Comparison of ENCODE assay signal across 20 mouse cellular contexts in genomic region chr5:97800017-97800416, GRCm38 (mm10).
DNase-seq lines count a peak whose midpoint lies in the region; ATAC-seq and TF ChIP-seq lines count a peak whose summit lies in the region.
"Had no signal": no experiment of that assay in that cellular context is flagged by ENCODE, and none has a peak within 500 bp of the region (broad histone marks: within the 10 kb centered on the region; RNA-seq: fewer than 3 reads in every experiment).

No protein-coding gene starts in this region.

- WGBS in hindbrain, postnatal 0 days, result 19% methylated on average over 3 of the region's 3 CpGs
- WGBS in hindbrain, embryonic 16.5 days, result 23% methylated on average over 3 of the region's 3 CpGs
- WGBS in forebrain, embryonic 16.5 days, result 5% methylated on average over 3 of the region's 3 CpGs

- H3K4me3 ChIP-seq in hindbrain, postnatal 0 days (ENCODE audit: low read length), result no peak overlapping the region
- no peak overlapping the region for H3K4me3 ChIP-seq in hindbrain, embryonic 16.5 days (ENCODE audit: low read length)
- no peak overlapping the region for H3K4me3 ChIP-seq in forebrain, embryonic 16.5 days (replicated peaks; ENCODE audit: low read length)
- H3K4me3 ChIP-seq: embryonic facial prominence, embryonic 12.5 days; hindbrain, embryonic 13.5 days; limb, embryonic 12.5 days had no signal

- no peak for ATAC-seq in hindbrain, postnatal 0 days
- no peak; the same call in 1 of the 2 replicates for ATAC-seq in hindbrain, embryonic 16.5 days
- ATAC-seq in forebrain, embryonic 16.5 days, result 0 out of 2 replicates have a peak, but pooled peaks have one; percentile 59
- ATAC-seq: intestine, embryonic 16.5 days; Patski had no signal

- no peak overlapping the region for H3K4me2 ChIP-seq in hindbrain, postnatal 0 days (ENCODE audit: low read depth, low read length)
- no peak overlapping the region for H3K4me2 ChIP-seq in hindbrain, embryonic 16.5 days (ENCODE audit: low read length)
- no peak overlapping the region for H3K4me2 ChIP-seq in forebrain, embryonic 16.5 days (ENCODE audit: low read length)
- H3K4me2 ChIP-seq: embryonic facial prominence, embryonic 12.5 days; heart, embryonic 11.5 days; hindbrain, embryonic 13.5 days; limb, embryonic 12.5 days had no signal

- no peaks in the 10 kb centered on the region for H3K9me3 ChIP-seq in hindbrain, postnatal 0 days (ENCODE audit: low read length)
- H3K9me3 ChIP-seq in hindbrain, embryonic 16.5 days (ENCODE audit: control insufficient read depth, low read length), result no peaks in the 10 kb centered on the region
- no peaks in the 10 kb centered on the region for H3K9me3 ChIP-seq in forebrain, embryonic 16.5 days (ENCODE audit: control insufficient read depth, low read length)
- H3K9me3 ChIP-seq: embryonic facial prominence, embryonic 12.5 days; hindbrain, embryonic 13.5 days; limb, embryonic 12.5 days had no signal

- DNase-seq in embryo, embryonic 10.5 days (ENCODE audit: low spot score), result peak; percentile 4
- no peak for DNase-seq in embryo, embryonic 10 days (ENCODE audit: low spot score)
- DNase-seq in hindbrain, postnatal 0 days (ENCODE audit: low spot score), result peak; percentile 10
- DNase-seq in retina, embryonic 14.5 days (ENCODE audit: low spot score), result peak; percentile 1
- no peak for DNase-seq in adrenal gland, adult 18-20 months (ENCODE audit: low spot score in 2 of 2)
- no peak for DNase-seq in urinary bladder, postnatal 14 days (ENCODE audit: low spot score)
- DNase-seq: adrenal gland, postnatal 10 days; cerebellum, adult 18-20 months; gastrocnemius, postnatal 25 days; heart, postnatal 14 days; thymus, postnatal 14 days had no signal

- no peaks in the 10 kb centered on the region for H3K4me1 ChIP-seq in hindbrain, postnatal 0 days (ENCODE audit: insufficient read depth, low read length)
- H3K4me1 ChIP-seq in hindbrain, embryonic 16.5 days (ENCODE audit: control insufficient read depth, insufficient read depth, low read depth, low read length), result no peaks in the 10 kb centered on the region
- H3K4me1 ChIP-seq in forebrain, embryonic 16.5 days (replicated peaks; ENCODE audit: control insufficient read depth, insufficient read depth, low read length), result peaks cover 4% of the 10 kb centered on the region; the same call in 1 of the 2 replicates
- H3K4me1 ChIP-seq: embryonic facial prominence, embryonic 12.5 days; hindbrain, embryonic 13.5 days; limb, embryonic 12.5 days had no signal

- no peaks in the 10 kb centered on the region for H3K27me3 ChIP-seq in hindbrain, postnatal 0 days (ENCODE audit: insufficient read depth, low read length)
- H3K27me3 ChIP-seq in hindbrain, embryonic 16.5 days (replicated peaks; ENCODE audit: control insufficient read depth, insufficient read depth, low read length), result no peaks in the 10 kb centered on the region
- H3K27me3 ChIP-seq in forebrain, embryonic 16.5 days (replicated peaks; ENCODE audit: control insufficient read depth, insufficient read depth, low read length), result no peaks in the 10 kb centered on the region
- H3K27me3 ChIP-seq: embryonic facial prominence, embryonic 12.5 days; hindbrain, embryonic 13.5 days; limb, embryonic 12.5 days had no signal

- H3K9ac ChIP-seq in hindbrain, postnatal 0 days (replicated peaks; ENCODE audit: low read length), result no peak overlapping the region
- no peak overlapping the region for H3K9ac ChIP-seq in hindbrain, embryonic 16.5 days (ENCODE audit: low read depth, low read length)
- no peak overlapping the region for H3K9ac ChIP-seq in forebrain, embryonic 16.5 days (replicated peaks; ENCODE audit: low read depth, low read length)
- H3K9ac ChIP-seq: embryonic facial prominence, embryonic 12.5 days; hindbrain, embryonic 13.5 days; limb, embryonic 12.5 days; liver, embryonic 14.5 days had no signal

- no peak for TF ChIP-seq CTCF in hindbrain, postnatal 0 days (IDR thresholded peaks at IDR 0.05; ENCODE audit: low read depth)

- H3K27ac ChIP-seq in hindbrain, postnatal 0 days, result no peak overlapping the region
- H3K27ac ChIP-seq in hindbrain, embryonic 16.5 days (ENCODE audit: low read depth, low read length), result no peak overlapping the region
- H3K27ac ChIP-seq in forebrain, embryonic 16.5 days (ENCODE audit: low read length), result no peak overlapping the region
- H3K27ac ChIP-seq: embryonic facial prominence, embryonic 12.5 days; hindbrain, embryonic 13.5 days; limb, embryonic 12.5 days; liver, embryonic 14.5 days had no signal

- H3K36me3 ChIP-seq in hindbrain, postnatal 0 days (ENCODE audit: insufficient read depth, low read length), result no peaks in the 10 kb centered on the region
- no peaks in the 10 kb centered on the region for H3K36me3 ChIP-seq in hindbrain, embryonic 16.5 days (ENCODE audit: control insufficient read depth, insufficient read depth, low read length)
- H3K36me3 ChIP-seq in forebrain, embryonic 16.5 days (ENCODE audit: control insufficient read depth, insufficient read depth), result no peaks in the 10 kb centered on the region
- H3K36me3 ChIP-seq: embryonic facial prominence, embryonic 12.5 days; hindbrain, embryonic 13.5 days; limb, embryonic 12.5 days had no signal

Comparison
In these comparisons a context has a peak if more than half of its experiments do, and no peak if none do; other contexts are left out.
1. DNase-seq: peak in embryo, embryonic 10.5 days (single experiment), hindbrain, postnatal 0 days (single experiment) and retina, embryonic 14.5 days (single experiment); none in embryo, embryonic 10 days (single experiment), adrenal gland, adult 18-20 months (0 of 2) and urinary bladder, postnatal 14 days (single experiment).